Mouse (Mus musculus): ENCODE results near the gene Lss.

Lss gene

GRCm38 (mm10) chr10:76531375-76531774, at the start of gene Lss:
Gene Lss (plus strand): TSS chr10:76531588.
- Histone ChIP-seq H3K27me3 (ENCODE audit: control insufficient read depth, insufficient read depth, low read length, poor library complexity, severe bottlenecking) (no peaks in the 10 kb centered on the region), H3K36me3 (ENCODE audit: control insufficient read depth, insufficient read depth, low read length, poor library complexity, severe bottlenecking) (no peaks in the 10 kb centered on the region)
- DNase-seq (ENCODE audit: low read depth, low spot score) = peak; percentile 99

GRCm38 (mm10) chr10:76486302-76486701, 45.1 kb upstream of the Lss start:
- Histone ChIP-seq H3K27me3 (ENCODE audit: control insufficient read depth, insufficient read depth, low read length, poor library complexity, severe bottlenecking) (no peaks in the 10 kb centered on the region), H3K36me3 (ENCODE audit: control insufficient read depth, insufficient read depth, low read length, poor library complexity, severe bottlenecking) (peaks cover 21% of the 10 kb centered on the region)
- no peak for DNase-seq (ENCODE audit: low read depth, low spot score)

GRCm38 (mm10) chr10:76488265-76488664, 43.1 kb upstream of the Lss start:
- Histone ChIP-seq H3K36me3 (ENCODE audit: control insufficient read depth, insufficient read depth, low read length, poor library complexity, severe bottlenecking) (peaks cover 23% of the 10 kb centered on the region), H3K27me3 (ENCODE audit: control insufficient read depth, insufficient read depth, low read length, poor library complexity, severe bottlenecking) (no peaks in the 10 kb centered on the region)
- no peak for DNase-seq (ENCODE audit: low read depth, low spot score)

- DNase-seq (ENCODE audit: low read depth, low spot score) = no peak
- Histone ChIP-seq H3K36me3 (ENCODE audit: control insufficient read depth, insufficient read depth, low read length, poor library complexity, severe bottlenecking) (peaks cover 29% of the 10 kb centered on the region), H3K27me3 (ENCODE audit: control insufficient read depth, insufficient read depth, low read length, poor library complexity, severe bottlenecking) (no peaks in the 10 kb centered on the region)
Observed at GRCm38 (mm10) chr10:76489205-76489604, 42.2 kb upstream of the Lss start.

GRCm38 (mm10) chr10:76493527-76493926, 37.9 kb upstream of the Lss start:
- DNase-seq (ENCODE audit: low read depth, low spot score) = no peak
- H3K36me3 ChIP-seq (ENCODE audit: control insufficient read depth, insufficient read depth, low read length, poor library complexity, severe bottlenecking) = peaks cover 25% of the 10 kb centered on the region
- H3K27me3 ChIP-seq (ENCODE audit: control insufficient read depth, insufficient read depth, low read length, poor library complexity, severe bottlenecking) = no peaks in the 10 kb centered on the region

- DNase-seq (ENCODE audit: low read depth, low spot score) = no peak
- H3K27me3 ChIP-seq (ENCODE audit: control insufficient read depth, insufficient read depth, low read length, poor library complexity, severe bottlenecking) = no peaks in the 10 kb centered on the region
Observed at GRCm38 (mm10) chr10:76495501-76495900, 35.9 kb upstream of the Lss start.

GRCm38 (mm10) chr10:76496366-76496765, 35.0 kb upstream of the Lss start:
- peaks cover 29% of the 10 kb centered on the region for H3K36me3 ChIP-seq (ENCODE audit: control insufficient read depth, insufficient read depth, low read length, poor library complexity, severe bottlenecking)

More at GRCm38 (mm10) chr10:76495501-76495900, 35.9 kb upstream of the Lss start:
- peaks cover 30% of the 10 kb centered on the region for H3K36me3 ChIP-seq (ENCODE audit: control insufficient read depth, insufficient read depth, low read length, poor library complexity, severe bottlenecking)

GRCm38 (mm10) chr10:76497522-76497921, 33.9 kb upstream of the Lss start:
- H3K27me3 ChIP-seq (ENCODE audit: control insufficient read depth, insufficient read depth, low read length, poor library complexity, severe bottlenecking) = no peaks in the 10 kb centered on the region
- DNase-seq (ENCODE audit: low read depth, low spot score) = no peak
- H3K36me3 ChIP-seq (ENCODE audit: control insufficient read depth, insufficient read depth, low read length, poor library complexity, severe bottlenecking) = peaks cover 28% of the 10 kb centered on the region

More at GRCm38 (mm10) chr10:76496366-76496765, 35.0 kb upstream of the Lss start:
- no peak for DNase-seq (ENCODE audit: low read depth, low spot score)
- H3K27me3 ChIP-seq (ENCODE audit: control insufficient read depth, insufficient read depth, low read length, poor library complexity, severe bottlenecking) = no peaks in the 10 kb centered on the region

- Histone ChIP-seq H3K27me3 (ENCODE audit: control insufficient read depth, insufficient read depth, low read length, poor library complexity, severe bottlenecking) (no peaks in the 10 kb centered on the region), H3K36me3 (ENCODE audit: control insufficient read depth, insufficient read depth, low read length, poor library complexity, severe bottlenecking) (peaks cover 29% of the 10 kb centered on the region)
- no peak for DNase-seq (ENCODE audit: low read depth, low spot score)
Observed at GRCm38 (mm10) chr10:76504271-76504943, 27.0 kb upstream of the Lss start.

GRCm38 (mm10) chr10:76505865-76506264, 25.5 kb upstream of the Lss start:
- DNase-seq (ENCODE audit: low read depth, low spot score) = no peak
- peaks cover 24% of the 10 kb centered on the region for H3K36me3 ChIP-seq (ENCODE audit: control insufficient read depth, insufficient read depth, low read length, poor library complexity, severe bottlenecking)
- H3K27me3 ChIP-seq (ENCODE audit: control insufficient read depth, insufficient read depth, low read length, poor library complexity, severe bottlenecking) = no peaks in the 10 kb centered on the region

- Histone ChIP-seq H3K27me3 (ENCODE audit: control insufficient read depth, insufficient read depth, low read length, poor library complexity, severe bottlenecking) (no peaks in the 10 kb centered on the region), H3K36me3 (ENCODE audit: control insufficient read depth, insufficient read depth, low read length, poor library complexity, severe bottlenecking) (peaks cover 15% of the 10 kb centered on the region)
- peak; percentile 89 for DNase-seq (ENCODE audit: low read depth, low spot score)
Observed at GRCm38 (mm10) chr10:76512965-76513583, 18.3 kb upstream of the Lss start.

GRCm38 (mm10) chr10:76530922-76531321, 466 bp upstream of the Lss start:
- DNase-seq (ENCODE audit: low read depth, low spot score) = no peak
- H3K27me3 ChIP-seq (ENCODE audit: control insufficient read depth, insufficient read depth, low read length, poor library complexity, severe bottlenecking) = no peaks in the 10 kb centered on the region
- H3K36me3 ChIP-seq (ENCODE audit: control insufficient read depth, insufficient read depth, low read length, poor library complexity, severe bottlenecking) = no peaks in the 10 kb centered on the region

- H3K27me3 ChIP-seq (ENCODE audit: control insufficient read depth, insufficient read depth, low read length, poor library complexity, severe bottlenecking) = no peaks in the 10 kb centered on the region
- H3K36me3 ChIP-seq (ENCODE audit: control insufficient read depth, insufficient read depth, low read length, poor library complexity, severe bottlenecking) = no peaks in the 10 kb centered on the region
- no peak for DNase-seq (ENCODE audit: low read depth, low spot score)
Observed at GRCm38 (mm10) chr10:76531828-76532227, 440 bp downstream of the Lss start.

- H3K27me3 ChIP-seq (ENCODE audit: control insufficient read depth, insufficient read depth, low read length, poor library complexity, severe bottlenecking) = no peaks in the 10 kb centered on the region
- DNase-seq (ENCODE audit: low read depth, low spot score) = no peak
- H3K36me3 ChIP-seq (ENCODE audit: control insufficient read depth, insufficient read depth, low read length, poor library complexity, severe bottlenecking) = no peaks in the 10 kb centered on the region
Observed at GRCm38 (mm10) chr10:76535526-76535925, 4.1 kb downstream of the Lss start.

- Histone ChIP-seq H3K36me3 (ENCODE audit: control insufficient read depth, insufficient read depth, low read length, poor library complexity, severe bottlenecking) (no peaks in the 10 kb centered on the region), H3K27me3 (ENCODE audit: control insufficient read depth, insufficient read depth, low read length, poor library complexity, severe bottlenecking) (no peaks in the 10 kb centered on the region)
- DNase-seq (ENCODE audit: low read depth, low spot score) = no peak
Observed at GRCm38 (mm10) chr10:76537619-76538018, 6.2 kb downstream of the Lss start.
